Mouse (Mus musculus): ENCODE measurements at regions not wholly inside any gene's neighbourhood (a gene's known extent, or its start where the extent isn't known, plus 50 kb on each side); places are given as distances from the start of the nearest gene placed in this dataset.

DNA sequence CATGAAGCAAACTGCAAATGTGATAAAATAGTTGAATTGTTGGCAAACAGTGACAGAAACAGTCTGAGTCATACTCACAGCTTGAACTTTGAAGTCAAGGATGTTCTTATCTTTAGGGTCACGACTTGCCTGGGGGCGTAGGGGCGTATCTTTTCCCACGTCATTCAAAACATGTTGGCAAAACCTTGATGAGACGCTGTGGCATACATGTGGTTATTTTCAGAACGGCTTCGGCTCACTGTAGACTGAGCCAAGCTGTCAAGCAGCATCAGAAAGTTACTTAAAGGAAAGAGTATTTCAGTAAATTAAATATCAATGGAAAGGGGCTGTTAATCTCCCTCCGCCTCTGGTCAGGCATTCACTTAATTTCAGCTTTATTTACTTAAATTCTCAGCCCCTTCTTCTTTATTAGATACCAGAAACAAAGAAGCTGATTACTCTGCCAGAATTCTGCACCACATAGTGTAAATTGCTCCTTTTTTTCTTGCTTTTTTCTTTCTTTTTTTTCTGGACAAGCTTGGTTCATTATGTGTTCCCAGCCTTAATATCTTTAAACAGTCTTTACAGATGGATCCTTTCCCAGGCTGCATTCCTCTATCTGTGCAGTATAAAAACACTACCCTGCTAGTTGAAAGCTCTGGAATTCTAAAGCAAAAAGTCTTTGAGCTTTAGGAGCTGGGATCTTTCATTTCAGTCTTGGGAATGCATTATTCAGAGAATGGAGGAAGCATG, 302.9 kb upstream of the Epha3 start:
- DNase-seq (ENCODE audit: low spot score in 2 of 2): peak; percentile 14 to 18

DNA sequence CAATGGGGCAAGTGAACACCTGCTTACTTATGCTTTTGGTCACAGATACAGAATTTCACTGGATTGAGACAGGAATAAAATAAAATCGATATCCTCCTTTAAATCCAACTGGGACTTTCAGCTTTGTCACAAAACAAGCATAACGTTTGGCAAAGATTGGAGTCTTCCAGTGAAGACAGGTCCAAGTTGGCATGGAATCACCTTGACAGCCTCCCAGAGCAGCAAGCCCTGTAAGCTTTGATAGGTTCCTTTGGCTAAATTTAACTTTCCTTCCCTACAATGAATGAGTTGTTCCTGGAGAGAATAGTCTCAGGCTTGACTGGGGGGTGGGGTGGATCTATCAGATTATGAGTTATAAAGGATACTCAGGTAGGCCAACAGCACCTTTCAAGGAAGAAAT, 302.1 kb upstream of the Epha3 start:
- DNase-seq (ENCODE audit: low spot score in 2 of 2): no peak

DNA sequence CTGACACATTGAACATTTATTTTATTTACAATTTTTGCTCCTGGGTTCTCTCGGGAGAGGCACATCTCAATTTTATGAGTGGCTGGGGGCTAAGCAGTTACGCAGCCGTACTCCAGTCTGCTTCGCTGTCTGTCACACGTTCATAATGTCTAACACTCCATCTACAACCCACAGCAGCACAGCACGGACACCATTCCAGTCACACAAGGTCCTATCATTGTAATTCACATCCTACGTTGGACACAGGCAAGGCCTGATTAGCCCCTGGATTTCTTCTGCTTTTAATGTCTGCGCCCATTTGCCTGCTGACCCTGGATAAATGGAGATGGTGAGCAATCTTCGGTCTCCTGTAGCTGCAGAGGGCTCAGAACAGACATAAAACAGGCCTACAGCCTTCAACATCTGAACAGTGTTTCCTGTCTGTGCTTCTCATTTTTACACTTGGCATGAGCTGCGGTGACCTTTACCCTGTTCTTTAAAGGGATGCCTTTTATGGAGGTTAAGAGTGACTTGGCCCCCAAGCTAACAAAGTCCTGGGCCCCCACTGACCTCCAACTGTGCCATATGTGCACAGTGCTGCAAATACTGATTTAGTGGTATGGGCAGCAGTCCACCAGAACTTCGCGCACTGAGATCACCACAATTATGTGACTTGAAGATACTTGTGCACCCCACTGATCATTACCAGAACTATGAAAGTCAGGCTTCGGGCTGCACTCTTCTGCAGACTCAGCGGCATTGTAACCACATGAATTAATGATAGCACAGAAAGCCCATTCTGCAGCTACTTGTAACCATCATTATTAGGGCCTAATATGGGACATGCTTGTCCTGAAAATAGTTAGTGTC, 281.9 kb upstream of the Epha3 start:
- no peak for DNase-seq (ENCODE audit: low spot score in 2 of 2)

Measured in adrenal gland, adult 18-20 months (tissue).